Mouse (Mus musculus) stomach, embryonic 15.5 days (tissue): ENCODE measurements at regions not wholly inside any gene's neighbourhood (a gene's known extent, or its start where the extent isn't known, plus 50 kb on each side); places are given as distances from the start of the nearest gene placed in this dataset.
"Not testable (repeated sequence)": the region's sequence is repeated elsewhere in the genome, so short reads cannot be mapped to it uniquely, and the experiment has no call there.

ENCODE experiments used
- ATAC-seq: fragments of 200-750 bp; cut with Nextera tagmentation; 2 replicates; pipeline ENCODE4 v1.8.0; 2017; ENCODE audit warnings: low read depth, moderate number of reproducible peaks, moderate TSS enrichment; ENCODE audit not compliant: insufficient read depth, low FRiP score
- H3K27ac ChIP-seq: fragments of 300-500 bp; sonication (generic); 2 replicates; pipeline ENCODE4 v1.5.1; 2015; ENCODE audit warnings: mild to moderate bottlenecking, inconsistent platforms
- H3K27me3 ChIP-seq: fragments of 300-500 bp; sonication (generic); replicated peaks from 2 replicates; pipeline ENCODE4 v1.6.1; 2015; ENCODE audit warnings: inconsistent platforms
- H3K36me3 ChIP-seq: fragments of 300-500 bp; sonication (generic); 2 replicates; pipeline ENCODE4 v1.6.1; 2015; ENCODE audit warnings: inconsistent platforms
- H3K4me1 ChIP-seq: fragments of 300-500 bp; sonication (generic); 2 replicates; pipeline ENCODE4 v1.6.1; 2015; ENCODE audit warnings: inconsistent platforms
- H3K4me2 ChIP-seq: fragments of 300-500 bp; sonication (generic); 2 replicates; pipeline ENCODE4 v1.6.1; 2015; ENCODE audit warnings: mild to moderate bottlenecking, inconsistent platforms
- H3K4me3 ChIP-seq: fragments of 300-500 bp; sonication (generic); replicated peaks from 2 replicates; pipeline ENCODE4 v1.5.1; 2015; ENCODE audit warnings: inconsistent platforms
- H3K9ac ChIP-seq: fragments of 300-500 bp; sonication (generic); 2 replicates; pipeline ENCODE4 v1.6.1; 2015; ENCODE audit warnings: inconsistent platforms
- H3K9me3 ChIP-seq: fragments of 300-500 bp; sonication (generic); 2 replicates; pipeline ENCODE4 v1.6.1; 2016; ENCODE audit warnings: inconsistent platforms
- WGBS: fragments of 180-500 bp; shearing (Covaris S2); methylation state at CpG from one replicate; pipeline ENCODE4 v1.1.7; 2015; 5-methylcytosine and 5-hydroxymethylcytosine counted together

GRCm38 (mm10) chr8:20145436-20145835 is 217.6 kb downstream of the Gm15319 start:
- not testable (repeated sequence) for H3K9ac ChIP-seq, ATAC-seq, H3K4me2 ChIP-seq, H3K36me3 ChIP-seq, H3K27ac ChIP-seq, H3K9me3 ChIP-seq, H3K4me1 ChIP-seq, H3K27me3 ChIP-seq, H3K4me3 ChIP-seq
- WGBS: 81% methylated on average over 4 of the region's 4 CpGs

- H3K27ac ChIP-seq, H3K4me3 ChIP-seq, H3K9me3 ChIP-seq, ATAC-seq, H3K4me2 ChIP-seq, H3K4me1 ChIP-seq, H3K36me3 ChIP-seq, H3K9ac ChIP-seq, H3K27me3 ChIP-seq: not testable (repeated sequence)
- 82% methylated on average over 8 of the region's 11 CpGs for WGBS
Measured at GRCm38 (mm10) chr8:20151317-20152047, 211.5 kb downstream of the Gm15319 start.

DNA sequence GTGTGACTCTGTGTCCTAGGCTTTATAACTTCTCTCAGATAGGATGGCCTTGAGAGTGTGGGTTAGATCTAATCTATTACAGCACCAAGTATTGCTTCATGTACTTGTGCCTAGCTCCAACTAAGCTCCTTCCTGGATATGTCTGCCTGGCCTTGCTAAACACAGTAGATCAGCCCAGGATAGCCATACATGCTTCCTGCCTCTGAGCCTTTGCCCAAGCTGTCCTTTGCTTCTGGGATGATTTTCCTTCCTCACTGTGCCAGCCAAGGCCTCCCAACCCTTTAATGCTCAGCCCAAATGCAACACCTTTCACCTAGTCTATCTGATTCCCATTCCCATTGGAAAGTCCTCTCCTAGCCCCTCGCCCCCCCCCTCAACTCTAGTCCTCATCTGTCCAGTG is 208.9 kb downstream of the Gm15319 start:
- not testable (repeated sequence) for H3K9ac ChIP-seq, ATAC-seq, H3K36me3 ChIP-seq, H3K4me1 ChIP-seq, H3K4me3 ChIP-seq, H3K4me2 ChIP-seq, H3K9me3 ChIP-seq, H3K27ac ChIP-seq, H3K27me3 ChIP-seq
- 97% methylated on average over 1 of the region's 1 CpGs for WGBS
